Mouse (Mus musculus): ENCODE results near the gene Gm20604.

Gene Gm20604

DNA sequence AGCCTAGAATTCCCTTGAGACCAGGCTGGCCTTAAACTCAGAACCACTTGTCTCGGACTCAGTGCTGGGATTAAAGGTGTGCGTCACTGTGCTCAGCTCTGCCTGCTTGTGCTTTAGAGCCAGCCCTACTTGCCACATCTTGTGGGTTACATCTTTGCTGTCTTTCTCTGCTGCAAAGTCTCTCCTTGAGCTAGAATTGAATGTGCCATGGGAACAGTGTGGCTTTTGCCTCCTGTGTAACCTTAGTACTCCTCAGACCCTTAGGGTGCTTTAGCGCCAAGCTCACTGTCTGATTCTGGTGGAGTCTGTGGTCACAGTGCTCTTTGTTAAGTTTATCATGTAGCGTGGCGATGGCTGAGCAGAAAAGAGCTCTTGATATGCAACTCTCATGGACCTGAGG lies 14.2 kb upstream of the Gm20604 start:
- Histone ChIP-seq H3K4me3 (replicated peaks; ENCODE audit: low read length) (no peak overlapping the region), H3K4me1 (replicated peaks; ENCODE audit: low read depth, low read length) (peaks cover 24% of the 10 kb centered on the region), H3K36me3 (ENCODE audit: insufficient read depth, low read length) (peaks cover 99% of the 10 kb centered on the region), H3K9me3 (ENCODE audit: low read length) (no peaks in the 10 kb centered on the region), H3K27me3 (ENCODE audit: insufficient read depth, low read length) (no peaks in the 10 kb centered on the region)
- TF ChIP-seq POU5F1 (IDR thresholded peaks at IDR 0.05; ENCODE audit: borderline replicate concordance, low read length) (no peak), NANOG (IDR thresholded peaks at IDR 0.05; ENCODE audit: borderline replicate concordance, low read length) (no peak), CTCF (conservative IDR thresholded peaks at IDR 0.05; ENCODE audit: low read length) (no peak)

DNA sequence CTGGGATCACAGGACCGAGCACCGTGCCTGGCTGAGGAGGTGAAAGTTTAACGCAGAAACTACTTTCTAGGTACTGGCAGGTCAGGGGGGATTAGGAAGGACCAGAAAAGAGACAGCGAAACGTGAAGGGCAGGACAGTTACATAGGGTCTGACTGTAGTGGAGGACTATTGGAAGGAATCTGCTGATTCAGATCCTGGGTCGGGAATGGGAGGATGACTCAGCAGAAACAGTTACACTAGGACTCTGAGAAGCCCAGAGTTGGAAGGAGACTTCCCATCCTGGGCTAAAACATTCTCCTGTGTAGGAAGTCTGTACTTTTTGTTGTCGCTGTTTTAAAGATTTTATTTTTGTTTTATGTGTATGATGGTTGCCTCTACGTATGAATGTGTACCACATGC lies 13.1 kb upstream of the Gm20604 start:
- TF ChIP-seq NANOG (IDR thresholded peaks at IDR 0.05; ENCODE audit: borderline replicate concordance, low read length), result no peak
- TF ChIP-seq CTCF (conservative IDR thresholded peaks at IDR 0.05; ENCODE audit: low read length), result no peak
- TF ChIP-seq POU5F1 (IDR thresholded peaks at IDR 0.05; ENCODE audit: borderline replicate concordance, low read length), result no peak
- Histone ChIP-seq H3K36me3 (ENCODE audit: insufficient read depth, low read length) (peaks cover 99% of the 10 kb centered on the region), H3K27me3 (ENCODE audit: insufficient read depth, low read length) (no peaks in the 10 kb centered on the region), H3K9me3 (ENCODE audit: low read length) (no peaks in the 10 kb centered on the region), H3K4me3 (replicated peaks; ENCODE audit: low read length) (no peak overlapping the region), H3K4me1 (replicated peaks; ENCODE audit: low read depth, low read length) (peaks cover 24% of the 10 kb centered on the region)

DNA sequence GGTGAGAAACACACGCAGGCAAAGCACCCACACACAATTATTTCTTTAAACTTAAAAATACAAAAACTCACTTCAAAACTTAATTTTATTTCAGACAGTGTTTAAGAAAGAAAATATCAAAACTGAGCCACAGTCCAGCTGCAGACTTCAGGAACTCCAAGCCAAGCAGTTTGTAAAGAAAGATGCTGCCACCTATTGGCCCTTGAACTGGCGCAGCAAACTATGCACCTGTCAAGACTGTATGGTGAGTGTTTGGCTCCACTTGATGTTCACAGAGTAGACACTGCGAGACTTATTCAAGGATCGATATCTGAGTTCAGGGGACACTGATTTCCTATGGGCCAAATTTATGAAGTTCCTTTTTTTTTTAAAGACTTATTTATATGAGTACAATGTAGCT lies 10.5 kb upstream of the Gm20604 start:
- Histone ChIP-seq H3K27me3 (ENCODE audit: insufficient read depth, low read length) (no peaks in the 10 kb centered on the region), H3K36me3 (ENCODE audit: insufficient read depth, low read length) (peaks cover 97% of the 10 kb centered on the region), H3K9me3 (ENCODE audit: low read length) (no peaks in the 10 kb centered on the region), H3K4me3 (replicated peaks; ENCODE audit: low read length) (no peak overlapping the region), H3K4me1 (replicated peaks; ENCODE audit: low read depth, low read length) (peaks cover 29% of the 10 kb centered on the region)
- TF ChIP-seq NANOG (IDR thresholded peaks at IDR 0.05; ENCODE audit: borderline replicate concordance, low read length) (no peak), CTCF (conservative IDR thresholded peaks at IDR 0.05; ENCODE audit: low read length) (0 out of 2 replicates have a peak, but pooled peaks have one; percentile 9), POU5F1 (IDR thresholded peaks at IDR 0.05; ENCODE audit: borderline replicate concordance, low read length) (no peak)

DNA sequence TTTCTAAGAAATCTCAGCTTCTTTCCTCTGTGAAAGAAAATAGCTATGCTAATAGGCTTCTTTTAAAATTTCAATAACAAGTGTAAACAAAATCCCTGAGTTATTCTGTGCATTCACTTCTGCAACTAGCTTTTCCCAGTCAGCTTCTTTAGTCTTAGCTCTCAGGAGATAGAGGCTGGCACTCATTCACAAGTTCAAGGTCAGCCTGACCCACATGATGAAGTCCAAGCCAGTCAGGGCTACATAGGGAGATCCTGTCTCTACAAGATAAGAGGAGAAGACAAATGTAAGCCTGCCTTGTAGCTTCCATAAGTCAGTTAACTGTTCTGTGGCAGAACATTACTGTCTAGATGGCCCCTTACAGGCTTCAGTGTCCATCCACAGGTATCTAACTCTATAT lies 5.2 kb upstream of the Gm20604 start:
- Histone ChIP-seq H3K4me1 (replicated peaks; ENCODE audit: low read depth, low read length) (peaks cover 52% of the 10 kb centered on the region), H3K9me3 (ENCODE audit: low read length) (no peaks in the 10 kb centered on the region), H3K36me3 (ENCODE audit: insufficient read depth, low read length) (peaks cover 80% of the 10 kb centered on the region), H3K27me3 (ENCODE audit: insufficient read depth, low read length) (no peaks in the 10 kb centered on the region), H3K4me3 (replicated peaks; ENCODE audit: low read length) (no peak overlapping the region)
- TF ChIP-seq POU5F1 (IDR thresholded peaks at IDR 0.05; ENCODE audit: borderline replicate concordance, low read length) (no peak), NANOG (IDR thresholded peaks at IDR 0.05; ENCODE audit: borderline replicate concordance, low read length) (no peak)

DNA sequence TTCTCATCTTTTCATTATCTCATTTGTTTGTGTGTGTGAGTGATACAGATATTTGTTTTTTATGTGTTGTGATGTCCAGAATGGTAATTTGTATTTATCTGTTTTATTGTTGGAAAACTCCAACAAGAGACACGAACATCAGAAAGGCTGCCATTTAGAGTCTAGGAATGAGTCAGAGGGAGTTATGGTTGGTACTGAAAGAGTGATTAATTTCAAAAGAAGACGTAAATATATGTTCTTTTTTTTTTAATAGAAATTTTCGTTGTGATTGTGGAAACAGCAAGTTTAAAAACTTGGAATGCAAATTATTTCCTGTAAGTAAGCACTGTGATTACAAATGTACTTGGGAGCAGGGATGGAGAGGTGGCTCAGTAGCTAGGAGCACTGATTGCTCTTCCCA lies 3.2 kb upstream of the Gm20604 start:
- Histone ChIP-seq H3K27me3 (ENCODE audit: insufficient read depth, low read length) (no peaks in the 10 kb centered on the region), H3K9me3 (ENCODE audit: low read length) (no peaks in the 10 kb centered on the region), H3K4me3 (replicated peaks; ENCODE audit: low read length) (no peak overlapping the region), H3K4me1 (replicated peaks; ENCODE audit: low read depth, low read length) (peaks cover 52% of the 10 kb centered on the region), H3K36me3 (ENCODE audit: insufficient read depth, low read length) (peaks cover 60% of the 10 kb centered on the region)
- TF ChIP-seq POU5F1 (IDR thresholded peaks at IDR 0.05; ENCODE audit: borderline replicate concordance, low read length), result no peak
- no peak for TF ChIP-seq NANOG (IDR thresholded peaks at IDR 0.05; ENCODE audit: borderline replicate concordance, low read length)
- no peak for TF ChIP-seq CTCF (conservative IDR thresholded peaks at IDR 0.05; ENCODE audit: low read length)

DNA sequence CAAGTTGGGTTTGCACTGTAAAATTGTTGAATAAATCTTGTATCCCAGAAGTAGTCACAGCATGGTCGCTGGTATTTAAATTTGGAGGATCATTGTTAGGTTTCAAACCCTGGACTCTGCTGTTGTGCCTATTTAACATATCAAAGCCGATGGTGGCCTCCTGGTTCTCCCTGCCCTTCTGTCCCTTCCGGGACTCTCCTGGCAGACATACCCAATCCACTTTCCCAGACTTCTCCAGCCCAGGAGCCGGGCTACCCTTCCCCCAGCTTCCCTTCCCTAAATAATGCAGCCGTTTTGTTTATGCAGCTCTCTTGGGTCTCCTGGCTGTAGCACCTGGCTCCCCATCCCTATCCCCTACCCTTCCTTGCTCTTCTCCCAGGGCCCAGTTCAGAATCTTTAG lies 464 bp upstream of the Gm20604 start:
- no peak for TF ChIP-seq NANOG (IDR thresholded peaks at IDR 0.05; ENCODE audit: borderline replicate concordance, low read length)
- TF ChIP-seq POU5F1 (IDR thresholded peaks at IDR 0.05; ENCODE audit: borderline replicate concordance, low read length), result no peak
- no peak for TF ChIP-seq CTCF (conservative IDR thresholded peaks at IDR 0.05; ENCODE audit: low read length)
- peak overlapping the region; percentile 98 for H3K4me3 ChIP-seq (replicated peaks; ENCODE audit: low read length)
- peaks cover 67% of the 10 kb centered on the region for H3K4me1 ChIP-seq (replicated peaks; ENCODE audit: low read depth, low read length)
- no peaks in the 10 kb centered on the region for H3K27me3 ChIP-seq (ENCODE audit: insufficient read depth, low read length)
- H3K9me3 ChIP-seq (ENCODE audit: low read length), result no peaks in the 10 kb centered on the region
- H3K36me3 ChIP-seq (ENCODE audit: insufficient read depth, low read length), result peaks cover 52% of the 10 kb centered on the region

DNA sequence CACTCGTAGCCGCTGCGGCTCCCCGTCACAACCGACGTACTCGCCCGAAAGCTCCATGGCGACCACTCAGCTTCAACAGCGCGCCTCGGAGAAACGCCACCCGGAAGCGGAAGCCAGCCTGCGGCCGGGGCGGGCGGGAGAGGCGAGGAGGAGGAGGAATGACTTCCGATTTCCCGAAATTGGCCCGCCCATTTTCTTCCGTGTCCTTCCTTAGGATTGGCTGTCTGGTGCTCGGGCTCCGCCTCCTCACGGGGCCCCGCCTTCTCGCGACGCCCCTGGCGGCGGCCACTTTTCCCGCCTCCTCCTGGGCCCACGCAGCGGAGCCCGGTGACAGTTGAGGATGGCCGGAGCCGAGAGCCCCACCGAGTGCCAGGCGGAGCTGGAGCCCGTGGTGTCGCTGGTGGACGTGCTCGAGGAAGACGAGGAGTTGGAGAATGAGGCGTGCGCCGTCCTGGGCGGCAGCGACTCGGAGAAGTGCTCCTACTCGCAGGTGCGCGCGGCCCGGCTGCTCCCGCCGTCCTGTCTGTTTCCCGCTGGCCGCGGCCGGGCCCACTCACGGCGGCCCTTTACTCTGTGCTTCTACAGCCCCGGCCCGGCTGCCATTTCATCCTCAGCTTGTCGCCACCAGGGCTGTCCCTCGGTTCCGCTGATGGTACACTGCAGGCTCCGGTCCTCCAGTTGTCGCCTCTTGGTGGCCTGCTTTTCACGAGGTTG lies 626 bp downstream of the Gm20604 start, which contains the start of the genes Gm28051, Gon7 and Ubr7:
TSS of gene Gm28051 (minus strand) at position 77 of the 714 bp plus-strand sequence.
TSS of gene Gon7 (minus strand) at position 115 of the 714 bp plus-strand sequence.
TSS of gene Ubr7 (plus strand) at position 279 of the 714 bp plus-strand sequence.
- H3K27me3 ChIP-seq (ENCODE audit: insufficient read depth, low read length), result no peaks in the 10 kb centered on the region
- peaks cover 64% of the 10 kb centered on the region for H3K4me1 ChIP-seq (replicated peaks; ENCODE audit: low read depth, low read length)
- no peaks in the 10 kb centered on the region for H3K9me3 ChIP-seq (ENCODE audit: low read length)
- peaks cover 48% of the 10 kb centered on the region for H3K36me3 ChIP-seq (ENCODE audit: insufficient read depth, low read length)
- no peak for TF ChIP-seq NANOG (IDR thresholded peaks at IDR 0.05; ENCODE audit: borderline replicate concordance, low read length)
- no peak for TF ChIP-seq POU5F1 (IDR thresholded peaks at IDR 0.05; ENCODE audit: borderline replicate concordance, low read length)
- TF ChIP-seq CTCF (conservative IDR thresholded peaks at IDR 0.05; ENCODE audit: low read length), result no peak
- H3K4me3 ChIP-seq (replicated peaks; ENCODE audit: low read length), result peak within 1 kb of the TSS; percentile 98

DNA sequence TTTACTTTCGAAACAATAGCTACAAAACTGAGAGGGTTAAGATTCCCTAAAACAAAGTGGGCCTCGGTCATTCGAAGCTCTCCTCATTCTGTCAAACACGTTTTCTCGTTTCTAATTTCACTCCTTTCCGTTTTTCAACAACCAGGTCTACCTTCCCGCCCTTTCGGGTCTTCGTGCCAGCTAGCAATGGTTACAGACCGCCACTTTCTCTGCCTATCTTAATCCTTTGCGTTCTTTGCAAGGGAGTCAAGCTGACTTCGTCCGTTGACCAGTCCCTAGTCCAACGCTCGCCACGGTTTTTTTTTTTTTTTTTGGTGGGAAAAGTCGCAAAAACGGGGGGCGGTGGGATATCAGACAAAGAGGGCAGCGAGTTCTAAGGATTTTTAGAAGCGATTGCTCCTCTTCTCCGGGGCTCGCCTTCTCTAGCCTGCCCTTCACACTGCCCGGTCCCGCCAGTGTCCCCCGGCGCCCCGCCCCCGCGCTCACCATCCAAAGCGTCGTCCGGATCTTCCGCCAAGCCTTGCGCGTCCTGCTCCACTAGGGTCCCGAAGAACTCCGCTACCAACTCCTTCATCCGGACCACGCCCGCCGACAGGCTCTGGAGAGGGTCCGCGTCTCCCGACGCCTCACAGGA lies 1.3 kb downstream of the Gm20604 start:
- H3K27me3 ChIP-seq (ENCODE audit: insufficient read depth, low read length), result no peaks in the 10 kb centered on the region
- no peaks in the 10 kb centered on the region for H3K9me3 ChIP-seq (ENCODE audit: low read length)
- peaks cover 64% of the 10 kb centered on the region for H3K4me1 ChIP-seq (replicated peaks; ENCODE audit: low read depth, low read length)
- peaks cover 46% of the 10 kb centered on the region for H3K36me3 ChIP-seq (ENCODE audit: insufficient read depth, low read length)
- H3K4me3 ChIP-seq (replicated peaks; ENCODE audit: low read length), result peak overlapping the region; percentile 98
- TF ChIP-seq CTCF (conservative IDR thresholded peaks at IDR 0.05; ENCODE audit: low read length) (no peak), NANOG (IDR thresholded peaks at IDR 0.05; ENCODE audit: borderline replicate concordance, low read length) (no peak), POU5F1 (IDR thresholded peaks at IDR 0.05; ENCODE audit: borderline replicate concordance, low read length) (no peak)
